Mouse (Mus musculus) left cerebral cortex, adult 9 months (tissue): ENCODE results near the gene Pole2.
"Not testable (repeated sequence)": the region's sequence is repeated elsewhere in the genome, so short reads cannot be mapped to it uniquely, and the experiment has no call there.

Source experiments
- DNase-seq, 2 experiments: peaks; one replicate each; pipeline ENCODE4 v3.0.0; 2022; ENCODE audit warnings: low spot score in 2 of 2

Pole2 gene

DNA sequence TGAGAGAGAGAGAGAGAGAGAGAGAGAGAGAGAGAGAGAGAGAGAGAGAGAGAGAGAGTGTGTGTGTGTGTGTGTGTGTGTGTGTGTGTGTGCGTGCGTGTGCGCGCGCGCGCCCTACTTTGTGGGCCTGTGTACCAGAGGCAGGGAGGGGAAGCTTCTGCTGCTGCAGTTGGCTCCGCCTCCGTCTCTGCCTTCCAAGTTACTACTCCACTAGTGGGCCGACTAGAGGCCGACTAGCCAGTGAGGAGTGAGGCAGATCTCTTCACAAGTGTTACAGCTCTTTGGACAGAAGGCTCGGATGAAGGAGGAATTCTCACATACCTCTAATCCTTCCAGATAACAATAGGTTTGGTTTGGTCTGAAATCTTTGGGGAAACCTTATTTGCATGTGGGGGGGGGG lies 48.6 kb downstream of the Pole2 start:
- no peak for DNase-seq

DNA sequence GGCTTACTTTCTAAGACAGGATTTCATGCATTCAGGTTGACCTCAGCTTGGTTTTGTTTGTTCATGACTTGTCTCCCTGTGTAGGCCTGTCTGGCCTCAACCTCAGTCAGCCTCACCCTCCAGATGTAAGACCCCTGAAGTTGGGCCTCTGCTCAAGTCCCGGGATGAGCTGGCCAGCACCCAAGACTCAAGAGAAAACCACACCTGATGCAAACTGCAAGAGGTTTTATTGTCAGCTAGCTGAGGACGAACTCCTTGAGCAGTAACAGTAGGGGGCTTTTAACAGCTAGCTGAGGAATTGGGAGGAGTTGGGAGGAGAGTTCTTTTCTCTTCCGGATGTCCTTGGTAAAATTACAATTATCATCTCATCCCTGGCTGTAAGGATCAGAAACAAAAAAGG lies 50.5 kb downstream of the Pole2 start:
- no peak for DNase-seq

DNA sequence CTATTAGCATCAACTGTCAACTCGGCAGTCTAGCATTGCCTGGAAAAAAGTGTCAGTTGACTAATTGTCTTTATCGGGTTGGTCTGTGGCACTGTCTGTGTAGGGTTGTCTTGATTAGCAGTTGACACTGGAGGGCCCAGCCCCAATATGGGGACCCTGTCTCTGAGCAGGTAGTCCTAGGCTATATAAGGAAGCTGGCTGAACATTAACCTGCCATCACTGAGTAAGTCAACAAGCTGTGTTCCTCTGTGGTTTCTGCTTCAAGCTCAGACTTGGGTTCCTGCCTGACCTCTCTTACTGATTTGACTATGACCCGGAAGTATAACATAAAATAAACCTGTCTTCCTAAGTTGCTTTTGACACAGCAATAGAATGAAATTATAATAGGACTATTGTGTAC lies 52.0 kb downstream of the Pole2 start:
- DNase-seq: no peak

DNA sequence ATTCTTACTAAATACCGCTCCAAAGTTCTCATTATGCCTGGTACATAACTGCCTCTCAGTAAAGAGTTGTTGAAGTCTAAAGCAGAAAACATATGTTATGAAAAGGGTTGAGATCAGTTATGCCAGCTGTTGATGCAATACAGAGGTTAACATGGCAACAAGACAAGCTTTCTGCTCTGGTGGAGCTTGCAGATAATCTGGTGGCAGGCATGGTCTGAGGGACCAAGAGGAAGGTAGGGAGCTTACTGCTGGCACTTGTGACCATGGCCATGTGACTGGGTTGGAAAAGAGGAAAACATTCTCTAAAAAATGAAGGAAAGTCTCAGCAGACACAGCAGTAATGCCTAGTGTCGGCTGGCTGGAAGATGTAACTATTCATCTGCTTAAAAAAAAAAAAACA lies 56.7 kb downstream of the Pole2 start:
- no peak for DNase-seq

DNA sequence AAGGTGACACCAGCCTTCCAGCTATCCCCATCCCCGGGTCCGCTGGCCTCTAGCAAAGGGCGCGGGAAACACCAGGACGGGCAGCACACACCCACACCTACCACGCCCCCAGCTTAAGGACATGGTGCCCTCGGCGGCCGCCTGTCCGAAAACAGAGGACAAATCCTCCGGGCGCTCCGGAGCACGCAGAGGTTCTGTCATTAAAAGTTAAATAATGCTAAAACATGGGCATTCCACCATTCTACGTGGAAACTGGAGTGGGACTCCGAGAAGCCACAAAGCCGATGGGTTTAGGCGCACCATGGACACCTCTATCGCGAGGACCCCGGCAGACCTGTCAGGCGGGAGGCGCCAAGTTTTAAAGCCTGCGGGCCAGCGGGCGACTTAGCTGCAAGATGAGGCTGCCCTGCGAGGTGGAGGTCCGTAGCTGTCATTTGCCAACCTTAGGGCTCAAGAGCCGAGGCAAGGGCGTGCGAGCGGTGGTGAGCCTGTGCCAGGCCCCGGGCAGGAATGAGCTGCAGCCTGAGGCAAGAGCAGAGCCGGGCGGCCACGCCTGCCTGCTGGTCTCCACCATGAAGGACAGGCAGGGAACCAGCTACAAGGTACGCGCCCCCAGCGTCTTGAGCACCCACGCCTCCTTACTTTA lies 59.4 kb downstream of the Pole2 start, which contains the start of gene Lrr1:
Gene Lrr1, plus strand, starts transcription at position 354 of the 646 bp plus-strand sequence.
- peak; percentile 58 to 91 for DNase-seq

DNA sequence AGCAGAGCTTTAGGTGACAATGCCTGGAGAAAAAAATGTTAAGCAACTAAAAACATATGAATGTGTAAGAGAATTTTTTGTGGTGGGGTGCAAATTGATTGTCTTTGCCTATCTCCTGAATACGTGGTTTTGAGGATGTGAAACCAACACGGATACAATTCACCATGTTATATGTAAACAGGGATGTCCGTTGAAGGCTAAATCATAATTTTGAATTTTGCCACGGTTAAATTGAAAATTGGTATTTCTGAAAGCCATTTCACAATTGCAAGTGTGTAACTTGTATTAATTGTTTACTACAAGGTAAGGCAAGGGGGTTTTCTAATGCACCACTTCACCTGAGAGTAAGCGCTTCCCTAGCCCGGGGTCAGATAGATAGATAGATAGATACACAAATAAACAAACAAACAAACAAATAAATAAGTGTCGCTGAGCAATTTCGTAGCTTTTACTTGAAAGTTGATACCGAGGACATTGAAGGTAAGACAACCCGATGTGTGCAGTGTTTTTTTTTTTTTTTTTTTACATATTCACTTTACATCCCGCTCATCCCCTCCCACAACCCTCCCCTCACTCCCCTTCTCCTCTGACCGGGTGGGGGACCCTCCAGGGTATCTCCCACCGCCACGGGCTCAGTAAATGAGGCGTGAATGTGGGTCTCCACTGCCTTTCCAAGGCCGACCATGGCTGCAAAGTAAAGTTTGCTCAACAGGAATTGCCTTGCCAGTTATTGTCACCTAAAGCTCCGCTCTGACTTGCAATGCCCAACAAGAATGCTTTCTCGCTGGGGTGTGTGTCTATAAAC lies 60.1 kb downstream of the Pole2 start:
- DNase-seq: no peak

DNA sequence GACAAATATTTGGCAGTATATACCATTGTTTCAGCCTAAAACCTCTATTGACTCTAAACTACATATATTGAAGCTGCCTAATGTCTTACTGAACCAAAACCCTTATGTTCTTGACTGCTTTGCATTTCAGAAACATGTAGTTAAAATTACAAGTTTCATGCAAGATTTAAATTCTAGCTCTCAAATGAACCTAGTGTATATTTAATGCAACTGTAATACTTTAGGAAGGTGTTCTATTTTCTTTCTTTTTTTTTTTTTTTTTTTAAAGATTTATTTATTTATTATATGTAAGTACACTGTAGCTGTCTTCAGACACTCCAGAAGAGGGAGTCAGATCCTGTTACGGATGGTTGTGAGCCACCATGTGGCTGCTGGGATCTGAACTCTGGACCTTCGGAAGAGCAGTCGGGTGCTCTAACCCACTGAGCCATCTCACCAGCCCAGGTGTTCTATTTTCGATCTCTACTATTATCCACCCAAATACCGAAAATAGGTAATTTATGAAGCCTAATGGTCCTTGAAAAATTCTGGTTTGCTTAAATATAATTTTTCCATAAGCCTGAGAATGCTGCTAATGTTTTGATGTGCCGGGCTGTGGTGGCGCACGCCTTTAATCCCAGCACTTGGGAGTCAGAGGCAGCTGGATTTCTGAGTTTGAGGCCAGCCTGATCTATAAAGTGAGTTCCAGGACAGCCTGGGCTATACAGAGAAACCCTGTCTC lies 61.0 kb downstream of the Pole2 start:
- DNase-seq: not testable (repeated sequence)

DNA sequence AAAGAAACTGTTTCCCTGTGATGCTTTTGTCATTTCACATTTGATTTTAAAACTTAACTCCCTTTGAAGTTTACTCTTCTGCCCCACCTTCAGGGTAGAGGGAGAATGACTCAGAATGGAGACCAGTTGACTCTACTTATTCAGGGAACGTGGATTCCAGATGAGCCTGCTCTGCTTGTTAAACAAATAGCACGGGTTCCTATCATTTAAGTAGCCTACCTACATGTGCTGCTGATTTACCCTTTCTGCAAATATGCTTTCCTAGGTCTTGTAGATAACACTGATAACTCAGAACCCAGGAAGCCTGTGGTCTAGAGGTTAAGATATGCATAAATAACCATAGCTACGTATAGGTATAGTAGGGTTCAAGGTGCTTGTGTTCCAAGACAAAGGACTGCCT lies 63.1 kb downstream of the Pole2 start:
- no peak for DNase-seq

DNA sequence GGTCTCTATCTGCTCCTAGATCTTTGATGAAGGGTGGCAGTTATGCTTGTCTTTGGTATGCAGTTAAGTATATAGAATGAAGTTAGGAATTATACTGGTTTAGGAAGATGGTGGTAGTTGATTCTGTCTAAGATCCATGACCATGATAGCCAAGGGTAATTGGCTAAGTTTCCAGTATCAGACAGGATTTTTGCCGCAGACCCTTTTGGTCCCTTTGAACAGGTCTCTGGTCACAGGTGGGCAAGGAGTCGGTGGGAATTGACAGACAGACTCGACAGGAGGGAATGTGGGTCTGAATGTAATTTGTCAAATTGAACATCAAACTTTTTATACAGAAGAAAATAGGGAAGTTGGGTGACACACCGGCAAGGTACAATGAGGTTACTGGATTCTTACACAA lies 64.4 kb downstream of the Pole2 start:
- DNase-seq: not testable (repeated sequence)

DNA sequence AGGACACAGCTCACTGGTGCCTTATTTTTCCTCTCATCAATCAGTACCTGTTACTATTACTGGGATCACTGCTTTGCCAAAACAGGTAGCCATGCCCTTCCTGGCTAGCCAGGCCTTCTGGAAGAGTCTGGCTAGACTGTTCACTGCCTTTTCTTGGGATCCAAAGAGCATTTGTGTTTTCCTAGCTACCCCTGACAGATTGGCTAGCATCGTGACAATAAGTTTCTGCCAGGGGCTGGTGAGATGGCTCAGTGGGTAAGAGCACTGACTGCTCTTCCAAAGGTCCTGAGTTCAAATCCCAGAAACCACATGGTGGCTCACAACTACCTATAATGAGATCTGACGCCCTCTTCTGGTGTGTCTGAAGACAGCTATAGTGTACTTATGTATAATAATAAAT lies 67.3 kb downstream of the Pole2 start:
- not testable (repeated sequence) for DNase-seq

DNA sequence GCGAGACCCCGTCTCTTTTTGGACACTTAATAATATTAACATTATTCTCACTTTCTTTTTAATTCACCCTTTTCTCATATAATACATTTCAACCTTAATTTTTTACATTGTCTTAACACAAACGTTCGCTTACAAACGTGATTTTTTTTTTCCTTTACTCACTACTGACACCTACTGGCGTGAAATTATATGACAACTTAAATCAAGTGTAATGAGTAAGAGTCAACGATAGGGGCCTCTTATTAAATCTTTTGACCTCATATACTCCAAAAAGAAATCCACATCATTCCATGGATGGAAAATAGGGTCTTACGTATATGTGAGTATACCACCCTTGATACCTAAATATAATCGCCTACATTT lies 68.4 kb downstream of the Pole2 start:
- DNase-seq: peak in 1 of 2 experiments; percentile 31

DNA sequence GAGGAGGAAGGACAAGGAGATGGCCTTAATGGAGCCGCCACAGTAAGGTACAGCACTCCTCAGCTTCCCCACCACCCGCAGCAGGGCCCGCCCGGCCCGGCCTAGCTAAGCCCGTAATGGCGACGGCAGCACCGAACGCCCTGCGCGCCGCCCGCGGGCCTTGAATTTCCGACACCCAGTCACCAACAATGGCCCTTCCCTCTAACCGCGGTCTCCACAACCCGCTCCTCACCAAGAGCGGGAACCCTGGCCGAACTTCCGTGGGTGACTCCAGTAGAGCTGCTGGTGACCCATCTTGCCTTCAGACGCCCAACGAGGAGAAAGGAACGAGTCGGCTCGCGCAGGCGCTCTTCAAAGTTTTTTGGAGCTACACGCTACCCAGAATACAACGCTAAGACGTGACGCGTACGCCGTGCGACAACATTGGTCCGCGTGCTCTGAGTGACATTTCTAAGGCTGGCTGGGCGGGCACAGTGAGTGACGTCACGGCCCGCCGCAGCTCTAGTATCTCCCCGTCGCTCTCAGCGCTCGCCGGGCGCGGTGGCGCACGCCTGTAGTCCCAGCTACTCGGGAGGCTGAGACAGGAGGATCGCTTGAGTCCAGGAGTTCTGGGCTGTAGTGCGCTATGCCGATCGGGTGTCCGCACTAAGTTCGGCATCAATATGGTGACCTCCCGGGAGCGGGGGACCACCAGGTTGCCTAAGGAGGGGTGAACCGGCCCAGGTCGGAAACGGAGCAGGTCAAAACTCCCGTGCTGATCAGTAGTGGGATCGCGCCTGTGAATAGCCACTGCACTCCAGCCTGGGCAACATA lies 69.0 kb downstream of the Pole2 start, which contains the start of gene Rps29:
Gene Rps29, minus strand, starts transcription at position 422 of the 813 bp plus-strand sequence.
- DNase-seq: peak; percentile 97 to 99

DNA sequence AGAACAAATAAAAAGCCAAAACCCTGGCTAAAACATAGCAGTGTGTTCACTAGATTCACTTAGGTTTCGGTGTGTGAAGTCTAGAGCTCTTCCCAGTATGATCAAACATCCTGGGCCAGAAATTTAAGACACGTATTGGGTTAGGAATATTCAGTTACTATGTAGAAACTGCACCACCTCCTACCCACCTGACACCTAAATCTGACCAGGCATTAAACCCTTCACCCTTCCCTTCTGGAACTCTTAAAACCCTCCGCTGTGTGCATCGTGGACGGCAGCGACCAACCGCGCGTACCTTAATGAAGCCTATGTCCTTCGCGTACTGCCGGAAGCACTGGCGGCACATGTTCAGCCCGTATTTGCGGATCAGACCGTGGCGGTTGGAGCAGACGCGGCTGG lies 69.6 kb downstream of the Pole2 start:
- DNase-seq: no peak

DNA sequence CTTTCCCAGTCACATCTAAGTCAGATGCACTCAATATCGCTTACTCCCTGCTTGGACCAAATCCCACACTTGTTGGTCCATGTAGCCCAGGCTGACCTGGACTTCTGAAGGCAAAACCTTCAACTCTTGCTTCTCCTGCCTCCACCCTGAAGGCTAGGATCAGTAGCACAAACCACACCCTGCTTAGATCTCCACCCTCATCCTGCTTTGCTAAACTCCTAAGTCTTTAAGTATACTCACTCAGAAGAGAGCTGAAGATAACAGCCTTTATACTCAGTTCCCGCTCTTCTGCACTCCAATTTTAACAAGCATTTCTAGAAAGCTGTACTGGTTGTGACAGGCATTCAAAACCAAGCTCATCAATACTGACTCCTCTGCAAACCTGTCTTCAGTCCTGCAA lies 70.9 kb downstream of the Pole2 start:
- no peak for DNase-seq

DNA sequence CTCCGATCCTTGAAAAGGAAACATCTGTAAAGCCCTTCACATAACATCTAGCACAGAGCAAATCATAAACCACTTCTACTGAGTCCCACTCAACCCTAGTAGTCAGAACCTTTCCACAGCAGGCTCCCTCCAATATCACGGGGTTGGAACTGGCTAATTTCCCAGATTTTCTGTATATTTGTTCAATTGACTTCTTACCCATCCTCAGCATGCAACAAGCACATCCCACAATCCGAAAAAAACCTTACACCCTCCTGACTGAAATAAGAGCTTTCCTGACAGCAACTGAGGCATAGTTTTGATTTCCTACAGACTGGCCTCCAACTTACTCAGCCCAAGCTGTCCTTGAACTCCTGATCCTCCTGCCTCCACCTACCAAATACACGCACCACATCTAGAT lies 71.6 kb downstream of the Pole2 start:
- DNase-seq: no peak

DNA sequence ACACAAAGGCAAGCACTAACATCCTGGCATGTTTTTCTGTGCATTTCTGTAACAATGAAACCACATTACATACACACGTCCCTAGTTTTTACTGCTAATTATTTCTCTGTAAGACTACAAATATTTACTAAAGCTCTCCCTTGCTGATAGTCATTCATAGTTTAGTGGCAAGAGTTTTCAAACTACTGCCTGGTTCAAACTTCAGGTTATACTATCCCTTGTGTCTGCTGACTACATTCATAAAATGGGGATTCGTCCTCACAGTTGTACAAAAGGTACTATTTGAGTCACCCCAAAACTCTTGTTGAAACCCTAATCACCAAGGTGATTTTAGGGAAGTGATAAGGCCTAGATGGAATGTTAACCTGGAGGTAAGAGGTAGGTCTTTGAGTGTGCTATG lies 72.1 kb downstream of the Pole2 start:
- no peak for DNase-seq
